Mouse (Mus musculus) heart, postnatal 0 days (tissue): ENCODE results near the gene Hif1an. TPM values are rescaled to one million over a fixed set of nuclear protein-coding genes. Genes with fewer than 3 reads are reported as not detected.

ENCODE experiments used
- ATAC-seq: fragments of 200-750 bp; cut with Nextera tagmentation; 2 replicates; pipeline ENCODE4 v1.8.0; 2017; ENCODE audit warnings: low read depth, moderate number of reproducible peaks, moderate library complexity; ENCODE audit not compliant: insufficient read depth
- DNase-seq: peaks from one replicate; pipeline ENCODE4 v3.0.0-alpha.2; 2016; ENCODE audit warnings: low spot score
- H3K27ac ChIP-seq: fragments of 300-500 bp; sonication (generic); 2 replicates; pipeline ENCODE4 v1.5.1; 2014; ENCODE audit warnings: low read depth, mild to moderate bottlenecking
- H3K27me3 ChIP-seq: fragments of 300-500 bp; sonication (generic); 2 replicates; pipeline ENCODE4 v1.6.1; 2014; ENCODE audit warnings: low read length, mixed read lengths; ENCODE audit not compliant: control insufficient read depth, insufficient read depth
- H3K36me3 ChIP-seq: fragments of 300-500 bp; sonication (generic); replicated peaks from 2 replicates; pipeline ENCODE4 v1.6.1; 2014; ENCODE audit warnings: low read length, mixed read lengths; ENCODE audit not compliant: control insufficient read depth, insufficient read depth
- H3K4me1 ChIP-seq: fragments of 300-500 bp; sonication (generic); 2 replicates; pipeline ENCODE4 v1.6.1; 2014; ENCODE audit warnings: antibody characterized with exemption; ENCODE audit not compliant: control insufficient read depth, insufficient read depth
- H3K4me2 ChIP-seq: fragments of 300-500 bp; sonication (generic); 2 replicates; pipeline ENCODE4 v1.6.1; 2014; ENCODE audit warnings: low read depth, mild to moderate bottlenecking, low read length, moderate library complexity
- H3K4me3 ChIP-seq: fragments of 300-500 bp; sonication (generic); 2 replicates; pipeline ENCODE4 v1.5.1; 2014; ENCODE audit warnings: low read depth, low read length
- H3K9ac ChIP-seq: fragments of 300-500 bp; sonication (generic); replicated peaks from 2 replicates; pipeline ENCODE4 v1.6.1; 2014; ENCODE audit warnings: low read depth, low read length, mixed read lengths
- H3K9me3 ChIP-seq: fragments of 300-500 bp; sonication (generic); replicated peaks from 2 replicates; pipeline ENCODE4 v1.6.1; 2016; ENCODE audit warnings: low read length; ENCODE audit not compliant: control insufficient read depth
- CTCF ChIP-seq: IDR thresholded peaks from 2 replicates; pipeline ENCODE4 v1.5.1; 2016; ENCODE audit warnings: antibody characterized with exemption, control low read depth, low read depth
- EP300 ChIP-seq: IDR thresholded peaks from 2 replicates; pipeline ENCODE4 v1.6.1; 2016; ENCODE audit warnings: antibody characterized with exemption, low read depth
- WGBS: fragments of 180-500 bp; shearing (Covaris S2); extraction: QIAGEN DNeasy Blood & Tissue Kit; methylation state at CpG from one replicate; pipeline ENCODE4 v1.1.7; 2014; 5-methylcytosine and 5-hydroxymethylcytosine counted together
- polyA plus RNA-seq: library from polyadenylated mRNA; unstranded; fragments of >200 nt; fragmentation: Nextera tagmentation; extraction: Ambion mirVana; gene quantifications from 2 replicates; pipeline ENCODE4 v1.2.1, GENCODE M21; 2015
- total RNA-seq: library from RNA; depleted of rRNA; stranded (reverse); fragments of >200 nt; gene quantifications from 2 replicates; pipeline ENCODE4 v1.2.3, GENCODE M21; 2014; ENCODE audit warnings: low replicate concordance; rRNA removed

Gene Hif1an
- total and polyA plus RNA-seq, 2 experiments from 2014 or later, result 15.9 to 16.9 TPM

- H3K4me2 ChIP-seq, result no peak overlapping the region
- no peak overlapping the region for H3K4me3 ChIP-seq
- no peaks in the 10 kb centered on the region for H3K36me3 ChIP-seq
- H3K9me3 ChIP-seq, result no peaks in the 10 kb centered on the region
- no peak for TF ChIP-seq CTCF
- TF ChIP-seq EP300, result no peak
- DNase-seq (no peak), ATAC-seq (no peak)
- 47% methylated on average over 7 of the region's 7 CpGs for WGBS
- H3K4me1 ChIP-seq, result no peaks in the 10 kb centered on the region
- peaks cover 22% of the 10 kb centered on the region; the same call in 1 of the 2 replicates for H3K27me3 ChIP-seq
- no peak overlapping the region for H3K9ac ChIP-seq
- no peak overlapping the region for H3K27ac ChIP-seq
Measured at GRCm38 (mm10) chr19:44589591-44590223, 27.1 kb downstream of the Hif1an start.

GRCm38 (mm10) chr19:44590992-44591391, 28.3 kb downstream of the Hif1an start:
- Histone ChIP-seq H3K4me2 (no peak overlapping the region), H3K36me3 (no peaks in the 10 kb centered on the region), H3K9me3 (no peaks in the 10 kb centered on the region), H3K4me1 (no peaks in the 10 kb centered on the region), H3K4me3 (no peak overlapping the region), H3K27ac (no peak overlapping the region), H3K9ac (no peak overlapping the region), H3K27me3 (peaks cover 14% of the 10 kb centered on the region; the same call in 1 of the 2 replicates)
- no peak for DNase-seq
- ATAC-seq, result no peak
- TF ChIP-seq CTCF, result no peak
- TF ChIP-seq EP300, result no peak
- WGBS, result 87% methylated on average over 18 of the region's 18 CpGs

- Histone ChIP-seq H3K27me3 (0 out of 2 replicates have a peak, but pooled peaks cover 10% of the 10 kb centered on the region), H3K4me2 (no peak overlapping the region), H3K9ac (no peak overlapping the region), H3K9me3 (no peaks in the 10 kb centered on the region), H3K36me3 (no peaks in the 10 kb centered on the region), H3K4me3 (no peak overlapping the region), H3K27ac (no peak overlapping the region), H3K4me1 (no peaks in the 10 kb centered on the region)
- DNase-seq (no peak), ATAC-seq (no peak)
- TF ChIP-seq EP300 (no peak), CTCF (no peak)
- 69% methylated on average over 6 of the region's 6 CpGs for WGBS
Measured at GRCm38 (mm10) chr19:44591638-44592037, 29.0 kb downstream of the Hif1an start.

- no peak for ATAC-seq
- WGBS, result 94% methylated on average over 14 of the region's 14 CpGs
- no peaks in the 10 kb centered on the region for H3K9me3 ChIP-seq
- no peak for DNase-seq
- H3K4me2 ChIP-seq, result no peak overlapping the region
- no peaks in the 10 kb centered on the region for H3K36me3 ChIP-seq
- no peak overlapping the region for H3K27ac ChIP-seq
- 0 out of 2 replicates have a peak, but pooled peaks cover 9% of the 10 kb centered on the region for H3K27me3 ChIP-seq
- H3K4me3 ChIP-seq, result no peak overlapping the region
- H3K9ac ChIP-seq, result no peak overlapping the region
- TF ChIP-seq EP300, result no peak
- TF ChIP-seq CTCF, result no peak
- no peaks in the 10 kb centered on the region for H3K4me1 ChIP-seq
Measured at GRCm38 (mm10) chr19:44594180-44594579, 31.5 kb downstream of the Hif1an start.

GRCm38 (mm10) chr19:44618166-44618565, 55.5 kb downstream of the Hif1an start:
- Histone ChIP-seq H3K27ac (no peak overlapping the region), H3K9me3 (no peaks in the 10 kb centered on the region), H3K9ac (no peak overlapping the region), H3K4me3 (no peak overlapping the region), H3K4me1 (no peaks in the 10 kb centered on the region), H3K4me2 (no peak overlapping the region), H3K27me3 (0 out of 2 replicates have a peak, but pooled peaks cover 5% of the 10 kb centered on the region), H3K36me3 (no peaks in the 10 kb centered on the region)
- WGBS, result 51% methylated on average over 7 of the region's 7 CpGs
- no peak for DNase-seq
- no peak for ATAC-seq
- TF ChIP-seq CTCF (no peak), EP300 (no peak)

Other genes with a start within 250 kb of the Hif1an start
- 10.8 and 37.4 TPM in 2 replicates for gene Scd4, start 229.8 kb upstream of the Hif1an start, total RNA-seq
- 30.8 and 38.2 TPM in 2 replicates for gene Scd4, start 229.8 kb upstream of the Hif1an start, polyA plus RNA-seq
- gene Scd1, start 155.0 kb upstream of the Hif1an start, total RNA-seq, result 6.2 and 9.8 TPM in 2 replicates
- 0.66 and 1.2 TPM in 2 replicates for gene Scd1, start 155.0 kb upstream of the Hif1an start, polyA plus RNA-seq
- 0.27 TPM in 1 of 2 replicates, not detected in the other for gene Wnt8b, start 69.4 kb upstream of the Hif1an start, total RNA-seq
- not detected in 2 replicates for gene Wnt8b, start 69.4 kb upstream of the Hif1an start, polyA plus RNA-seq
- gene Sec31b, start 17.0 kb upstream of the Hif1an start, total RNA-seq, result 4.2 and 5.5 TPM in 2 replicates
- gene Sec31b, start 17.0 kb upstream of the Hif1an start, polyA plus RNA-seq, result 1.6 and 1.8 TPM in 2 replicates
- not detected in 2 replicates for gene Gm20538, start 10.0 kb upstream of the Hif1an start, total RNA-seq
- gene Gm20538, start 10.0 kb upstream of the Hif1an start, polyA plus RNA-seq, result not detected in 2 replicates
- 1,695 and 1,852 TPM in 2 replicates for gene Ndufb8, start 7.4 kb upstream of the Hif1an start, total RNA-seq
- 2,183 and 2,286 TPM in 2 replicates for gene Ndufb8, start 7.4 kb upstream of the Hif1an start, polyA plus RNA-seq
- gene Pax2, start 193.2 kb downstream of the Hif1an start, total RNA-seq, result not detected in 2 replicates
- gene Pax2, start 193.2 kb downstream of the Hif1an start, polyA plus RNA-seq, result not detected in 2 replicates